Mouse (Mus musculus) heart, adult 18-20 months (tissue): ENCODE data around the gene Ccdc160. TPM values are rescaled to one million over a fixed set of nuclear protein-coding genes. Genes with fewer than 3 reads are reported as not detected.

Experiments
- microRNA-seq, 2 experiments: library from miRNA; unstranded; fragments of <30 nt; microRNA quantifications; one replicate each; pipeline ENCODE4 v1.2.0; 2022
- total RNA-seq, 2 experiments: library from RNA; stranded (reverse); gene quantifications; 2 replicates each; pipeline ENCODE4 v1.2.3; 2021

The Ccdc160 gene
- total RNA-seq, 2 experiments from 2014 or later, result 0.27 to 0.36 TPM

Small RNA genes lying within 50 kb of the gene (microRNA-seq; reads per million reads assigned to microRNA genes)
- gene Mir106a (9.5 to 47.4 reads per million in 2 experiments), gene Mir18b (0 to 0.38 reads per million in 2 experiments), gene Mir19b-2 (0 reads per million in 2 experiments), gene Mir20b (9.5 to 36.0 reads per million in 2 experiments), gene Mir363 (1.6 to 12.1 reads per million in 2 experiments), gene Mir92-2 (195 to 307 reads per million in 2 experiments)

Other genes starting within 250 kb of the Ccdc160 start
- gene Gpc3, start 177.2 kb upstream of the Ccdc160 start, total RNA-seq, result 10 to 100 TPM; 10.3 to 17.4 TPM
- 1 to 10 TPM; 5.3 to 5.6 TPM for gene Phf6, start 121.1 kb downstream of the Ccdc160 start, total RNA-seq
- 10 to 100 TPM; 50.8 to 69.5 TPM for gene Hprt, start 196.9 kb downstream of the Ccdc160 start, total RNA-seq